Mouse (Mus musculus): ENCODE data around the gene Scg5.

The Scg5 gene

GRCm38 (mm10) chr2:113821176-113821734 is 7.7 kb downstream of the Scg5 start:
- TF ChIP-seq GATA4 (IDR thresholded peaks at IDR 0.05; ENCODE audit: insufficient replicate concordance, low read length), result no peak

- no peak for TF ChIP-seq GATA4 (IDR thresholded peaks at IDR 0.05; ENCODE audit: insufficient replicate concordance, low read length)
These were observed 8.8 kb downstream of the Scg5 start for GRCm38 (mm10) chr2:113820117-113820516.

GRCm38 (mm10) chr2:113817681-113818606 is 11.0 kb downstream of the Scg5 start:
- no peak for TF ChIP-seq GATA4 (IDR thresholded peaks at IDR 0.05; ENCODE audit: insufficient replicate concordance, low read length)

- no peak for TF ChIP-seq GATA4 (IDR thresholded peaks at IDR 0.05; ENCODE audit: insufficient replicate concordance, low read length)
These were observed 21.3 kb downstream of the Scg5 start for GRCm38 (mm10) chr2:113807640-113808039.

GRCm38 (mm10) chr2:113806851-113807577 is 21.9 kb downstream of the Scg5 start:
- no peak for TF ChIP-seq GATA4 (IDR thresholded peaks at IDR 0.05; ENCODE audit: insufficient replicate concordance, low read length)

GRCm38 (mm10) chr2:113805765-113806164 is 23.2 kb downstream of the Scg5 start:
- TF ChIP-seq GATA4 (IDR thresholded peaks at IDR 0.05; ENCODE audit: insufficient replicate concordance, low read length), result no peak

- TF ChIP-seq GATA4 (IDR thresholded peaks at IDR 0.05; ENCODE audit: insufficient replicate concordance, low read length), result no peak
These were observed 25.2 kb downstream of the Scg5 start for GRCm38 (mm10) chr2:113803753-113804152.

GRCm38 (mm10) chr2:113800846-113801245 is 28.1 kb downstream of the Scg5 start:
- TF ChIP-seq GATA4 (IDR thresholded peaks at IDR 0.05; ENCODE audit: insufficient replicate concordance, low read length), result no peak

GRCm38 (mm10) chr2:113798605-113799004 is 30.3 kb downstream of the Scg5 start:
- TF ChIP-seq GATA4 (IDR thresholded peaks at IDR 0.05; ENCODE audit: insufficient replicate concordance, low read length), result no peak

GRCm38 (mm10) chr2:113795186-113795585 is 33.7 kb downstream of the Scg5 start:
- TF ChIP-seq GATA4 (IDR thresholded peaks at IDR 0.05; ENCODE audit: insufficient replicate concordance, low read length), result no peak

GRCm38 (mm10) chr2:113793521-113793920 is 35.4 kb downstream of the Scg5 start:
- TF ChIP-seq GATA4 (IDR thresholded peaks at IDR 0.05; ENCODE audit: insufficient replicate concordance, low read length), result no peak

GRCm38 (mm10) chr2:113788821-113789387 is 40.0 kb downstream of the Scg5 start:
- no peak for TF ChIP-seq GATA4 (IDR thresholded peaks at IDR 0.05; ENCODE audit: insufficient replicate concordance, low read length)

GRCm38 (mm10) chr2:113787882-113788281 is 41.0 kb downstream of the Scg5 start:
- no peak for TF ChIP-seq GATA4 (IDR thresholded peaks at IDR 0.05; ENCODE audit: insufficient replicate concordance, low read length)

- TF ChIP-seq GATA4 (IDR thresholded peaks at IDR 0.05; ENCODE audit: insufficient replicate concordance, low read length), result no peak
These were observed 44.1 kb downstream of the Scg5 start for GRCm38 (mm10) chr2:113784851-113785250.

GRCm38 (mm10) chr2:113781521-113781920 is 47.4 kb downstream of the Scg5 start:
- no peak for TF ChIP-seq GATA4 (IDR thresholded peaks at IDR 0.05; ENCODE audit: insufficient replicate concordance, low read length)

All from liver, adult (tissue).